Mouse (Mus musculus): ENCODE results near the gene Medag. TPM values are rescaled to one million over a fixed set of nuclear protein-coding genes. Genes with fewer than 3 reads are reported as not detected.

Medag gene
- polyA plus RNA-seq, 1 experiment from 2014 or later = 2.6 TPM

GRCm38 (mm10) chr5:149465305-149465704, 53.8 kb downstream of the Medag start:
- 56% methylated on average over 5 of the region's 5 CpGs for WGBS
- Histone ChIP-seq H3K4me3 (no peak overlapping the region), H3K9ac (no peak overlapping the region), H3K27ac (no peak overlapping the region), H3K9me3 (no peaks in the 10 kb centered on the region), H3K4me1 (peaks cover 6% of the 10 kb centered on the region; the same call in 1 of the 2 replicates), H3K36me3 (replicated peaks) (no peaks in the 10 kb centered on the region), H3K4me2 (no peak overlapping the region), H3K27me3 (replicated peaks) (no peaks in the 10 kb centered on the region)
- ATAC-seq (replicated peaks) = no peak

GRCm38 (mm10) chr5:149474142-149474541, 62.6 kb downstream of the Medag start:
- 90% methylated on average over 9 of the region's 9 CpGs for WGBS
- no peak overlapping the region for H3K9ac ChIP-seq
- ATAC-seq (replicated peaks) = no peak
- H3K4me3 ChIP-seq = no peak overlapping the region
- H3K9me3 ChIP-seq = no peaks in the 10 kb centered on the region
- H3K36me3 ChIP-seq (replicated peaks) = no peaks in the 10 kb centered on the region
- no peak overlapping the region for H3K4me2 ChIP-seq
- H3K4me1 ChIP-seq = no peaks in the 10 kb centered on the region
- no peak overlapping the region for H3K27ac ChIP-seq
- H3K27me3 ChIP-seq (replicated peaks) = no peaks in the 10 kb centered on the region

DNA sequence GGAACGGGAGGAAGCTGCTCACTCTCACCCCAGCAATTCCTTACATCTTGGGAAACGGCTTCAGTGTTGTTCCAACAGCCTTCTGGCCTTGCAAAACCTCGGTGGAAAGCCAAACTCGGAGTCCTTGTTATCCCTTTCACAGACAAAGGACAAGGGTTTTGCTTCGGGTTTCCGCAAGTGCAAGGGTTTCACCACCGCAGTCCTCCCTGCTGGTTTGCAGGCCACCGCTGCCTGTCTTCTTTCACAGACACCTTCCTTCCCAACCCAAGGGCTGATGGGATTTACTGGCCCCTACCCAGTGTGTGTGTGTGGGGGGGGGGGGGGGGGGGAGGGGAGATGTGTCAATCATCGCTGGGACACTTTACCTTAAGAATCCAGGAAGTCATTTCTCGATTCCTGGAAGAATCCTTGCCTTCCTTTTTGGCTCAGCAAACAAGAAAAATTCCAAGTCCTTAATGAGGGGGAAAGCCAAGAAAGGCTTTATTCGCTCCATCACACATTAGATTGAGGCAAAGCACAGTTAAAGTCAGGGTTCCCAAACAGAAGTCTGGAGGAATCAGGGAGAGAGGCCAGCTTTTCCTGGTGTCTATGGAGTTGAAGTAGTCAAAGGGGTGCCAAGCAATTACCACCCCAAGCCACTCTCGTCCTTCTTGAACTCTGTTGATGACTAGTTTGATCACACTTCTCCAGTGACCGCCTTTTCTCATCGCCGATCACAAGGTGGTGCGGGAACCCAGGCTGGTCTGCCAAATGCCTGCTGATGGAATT, 63.3 kb downstream of the Medag start:
- Histone ChIP-seq H3K36me3 (replicated peaks) (no peaks in the 10 kb centered on the region), H3K4me2 (no peak overlapping the region), H3K9ac (no peak overlapping the region), H3K27me3 (replicated peaks) (no peaks in the 10 kb centered on the region), H3K4me1 (no peaks in the 10 kb centered on the region), H3K27ac (no peak overlapping the region), H3K4me3 (no peak overlapping the region), H3K9me3 (no peaks in the 10 kb centered on the region)
- 90% methylated on average over 16 of the region's 16 CpGs for WGBS
- no peak for ATAC-seq (replicated peaks)

Other genes with a start within 250 kb of the Medag start
- 54.3 and 56.1 TPM in 2 replicates for gene Uspl1, start 227.4 kb upstream of the Medag start, polyA plus RNA-seq (2015; fragmentation: Nextera tagmentation; extraction: Ambion mirVana)
- gene Hmgb1, start 227.3 kb upstream of the Medag start, polyA plus RNA-seq (2015; fragmentation: Nextera tagmentation; extraction: Ambion mirVana) = 690 and 713 TPM in 2 replicates
- 10.0 and 11.1 TPM in 2 replicates for gene Alox5ap, start 147.0 kb upstream of the Medag start, polyA plus RNA-seq (2015; fragmentation: Nextera tagmentation; extraction: Ambion mirVana)
- gene Tex26, start 27.9 kb downstream of the Medag start, polyA plus RNA-seq (2015; fragmentation: Nextera tagmentation; extraction: Ambion mirVana) = 0.92 and 1.1 TPM in 2 replicates
- gene Wdr95, start 116.9 kb downstream of the Medag start, polyA plus RNA-seq (2015; fragmentation: Nextera tagmentation; extraction: Ambion mirVana) = 0.14 and 0.27 TPM in 2 replicates
- gene Hsph1, start 224.6 kb downstream of the Medag start, polyA plus RNA-seq (2015; fragmentation: Nextera tagmentation; extraction: Ambion mirVana) = 103 and 105 TPM in 2 replicates

Measured in midbrain, embryonic 15.5 days (tissue).